Mouse (Mus musculus): ENCODE results near the gene Mttp.

The Mttp gene

GRCm38 (mm10) chr3:138144642-138145171 is at the start of gene Mttp:
TSS of gene Mttp (minus strand) at chr3:138144968.
- in situ Hi-C loops (cut with MboI, MseI) = loop anchor here (5.0 kb wide), 1 partner anchor 147 kb away; no protein-coding TSS in a partner anchor

- in situ Hi-C loops (cut with MboI, MseI) = no loop called here
Observed at GRCm38 (mm10) chr3:138193683-138194302, 49.0 kb upstream of the Mttp start, which contains the start of gene 4930579F01Rik. TSS of gene 4930579F01Rik (minus strand) at chr3:138193825.

GRCm38 (mm10) chr3:138192260-138192659 is 47.5 kb upstream of the Mttp start:
- in situ Hi-C loops (cut with MboI, MseI) = no loop called here

DNA sequence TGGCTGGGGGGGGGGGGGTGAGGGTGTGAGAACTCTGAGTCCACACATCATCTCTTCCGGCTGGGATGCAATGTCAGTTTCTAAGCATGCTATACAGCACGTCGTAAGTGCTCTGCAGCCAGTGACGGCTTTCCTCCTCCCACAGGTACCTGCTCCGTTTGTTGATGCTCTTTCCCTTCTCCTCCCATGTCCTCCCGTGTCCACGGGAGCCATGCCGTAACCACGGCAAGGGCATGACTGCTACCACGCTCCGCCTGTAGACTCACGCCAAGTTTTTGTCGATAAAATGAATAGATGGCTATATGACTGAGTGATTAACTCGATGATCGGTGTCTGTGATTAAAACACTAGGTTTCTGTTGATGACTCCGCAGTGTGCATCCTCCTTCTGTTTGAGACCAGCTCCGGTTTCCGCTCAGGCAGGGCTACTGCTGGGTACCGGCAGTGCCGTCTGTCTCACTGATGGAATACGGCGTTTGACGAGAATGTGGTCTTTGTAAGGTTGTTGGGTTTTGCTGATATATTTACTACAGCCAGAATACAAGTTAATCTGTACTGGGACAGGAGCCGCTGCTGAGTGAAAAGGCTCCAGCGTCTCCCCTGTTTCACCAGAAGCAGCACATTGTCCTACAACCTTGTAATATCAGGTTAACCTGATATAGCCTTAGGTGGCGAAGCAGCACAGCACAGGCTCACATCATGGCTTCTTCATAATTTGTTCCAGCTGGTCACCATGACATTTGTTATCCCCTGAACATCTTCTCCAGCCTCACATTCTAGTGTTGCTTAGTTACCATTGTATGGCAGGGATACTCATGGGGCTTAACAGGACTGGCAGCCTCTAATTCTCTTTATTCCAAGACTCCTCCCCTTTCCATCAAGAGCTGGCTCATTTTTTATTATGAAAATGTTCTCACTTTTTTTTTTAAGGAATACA is 41.5 kb upstream of the Mttp start:
- in situ Hi-C loops (cut with MboI, MseI) = loop anchor here (10.0 kb wide), 1 partner anchor 1421 kb away; no protein-coding TSS in a partner anchor

- in situ Hi-C loops (cut with MboI, MseI) = loop anchor here (10.0 kb wide), 1 partner anchor 1420 kb away; no protein-coding TSS in a partner anchor
Observed at GRCm38 (mm10) chr3:138185290-138185689, 40.5 kb upstream of the Mttp start.

GRCm38 (mm10) chr3:138183371-138183770 is 38.6 kb upstream of the Mttp start:
- in situ Hi-C loops (cut with MboI, MseI) = loop anchor here (10.0 kb wide), 1 partner anchor 1419 kb away; no protein-coding TSS in a partner anchor

DNA sequence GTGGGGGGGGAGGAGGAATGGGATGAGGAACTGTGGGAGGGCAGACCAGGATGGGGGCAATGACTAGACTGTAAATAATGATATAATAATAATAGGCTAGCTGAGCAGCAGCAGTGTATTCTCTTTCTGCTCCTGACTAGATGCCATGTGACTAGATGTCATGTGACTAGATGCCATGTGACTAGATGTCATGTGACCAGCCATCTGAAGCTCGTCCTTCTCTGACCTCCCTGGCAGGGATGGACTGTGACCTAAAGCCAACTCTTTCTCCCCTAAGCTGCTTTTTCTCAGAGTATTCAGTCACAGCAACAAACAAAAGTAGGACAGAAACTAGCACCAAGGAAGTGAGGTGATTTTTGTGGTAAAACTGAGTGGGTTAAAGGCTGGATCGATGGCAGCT is 37.3 kb upstream of the Mttp start:
- in situ Hi-C loops (cut with MboI, MseI) = loop anchor here (10.0 kb wide), 1 partner anchor 1417 kb away; no protein-coding TSS in a partner anchor

GRCm38 (mm10) chr3:138175551-138175950 is 30.8 kb upstream of the Mttp start:
- in situ Hi-C loops (cut with MboI, MseI) = no loop called here

DNA sequence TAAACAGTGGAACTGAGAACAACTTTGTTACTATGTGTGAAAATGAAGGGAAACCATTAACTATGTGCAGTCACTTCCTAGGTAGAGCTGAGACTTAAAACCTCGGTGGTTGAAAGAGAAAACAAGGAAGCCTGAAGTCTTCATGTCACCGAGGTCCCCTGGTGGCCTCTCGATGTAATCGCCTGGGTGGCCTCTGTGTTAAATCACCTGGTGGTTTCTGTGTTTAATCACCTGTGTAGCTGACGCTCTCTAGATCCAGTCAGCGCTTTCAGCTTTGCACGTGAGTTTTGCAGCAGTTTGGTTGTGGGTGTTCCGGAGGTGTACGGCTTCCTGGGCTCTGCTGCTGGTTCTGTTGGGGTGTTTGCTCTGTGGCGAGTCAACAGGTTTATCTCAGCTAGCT is 28.5 kb upstream of the Mttp start:
- in situ Hi-C loops (cut with MboI, MseI) = no loop called here

DNA sequence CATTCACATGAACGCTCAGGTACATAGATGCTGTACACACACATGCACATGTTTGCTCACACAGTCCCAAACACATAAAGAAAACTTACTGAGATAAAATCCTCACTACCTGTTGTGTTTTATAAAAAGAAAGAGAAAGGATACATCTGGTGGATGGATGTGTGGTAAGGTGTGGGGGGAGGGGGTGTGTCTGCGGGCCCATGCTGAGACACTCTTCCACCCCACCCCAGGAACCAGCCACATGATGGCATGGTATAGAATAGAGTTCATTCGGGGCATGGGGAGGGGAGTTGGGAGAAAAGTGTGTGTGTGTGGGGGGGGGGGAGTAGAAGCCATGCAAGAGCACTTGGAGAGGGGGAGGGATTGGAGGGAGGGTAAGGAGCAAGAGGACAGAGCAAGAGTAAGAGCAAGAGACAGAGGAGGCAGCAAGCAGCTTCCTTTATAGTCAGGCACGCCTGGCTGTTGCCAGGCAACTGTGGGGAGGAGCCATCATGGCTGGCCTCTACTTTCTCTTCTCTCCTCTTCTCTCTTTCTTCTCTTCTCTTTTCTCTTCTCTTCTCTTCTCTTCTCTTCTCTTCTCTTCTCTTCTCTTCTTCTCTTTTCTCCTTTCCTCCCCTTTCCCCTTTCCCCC is 17.9 kb upstream of the Mttp start:
- in situ Hi-C loops (cut with MboI, MseI) = no loop called here

DNA sequence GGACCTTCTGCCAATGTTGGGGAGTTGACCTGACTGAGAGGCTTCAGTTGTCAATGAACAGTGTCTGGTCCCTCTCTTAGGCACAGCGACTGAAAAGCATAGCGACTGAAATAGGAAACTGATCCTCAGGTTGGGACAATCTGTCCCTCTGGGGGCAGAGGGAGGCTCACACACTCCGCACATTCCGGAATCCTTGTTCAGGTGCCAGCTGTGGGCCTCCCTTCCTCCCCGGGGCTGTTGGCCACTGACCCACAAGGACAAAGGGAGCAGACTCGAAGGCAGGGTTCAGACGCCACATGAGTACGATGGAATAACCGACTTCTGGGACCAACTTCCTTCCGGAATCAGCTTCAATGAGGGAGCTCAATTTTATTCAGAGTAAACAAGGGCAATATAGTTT is 16.9 kb upstream of the Mttp start:
- in situ Hi-C loops (cut with MboI, MseI) = no loop called here

DNA sequence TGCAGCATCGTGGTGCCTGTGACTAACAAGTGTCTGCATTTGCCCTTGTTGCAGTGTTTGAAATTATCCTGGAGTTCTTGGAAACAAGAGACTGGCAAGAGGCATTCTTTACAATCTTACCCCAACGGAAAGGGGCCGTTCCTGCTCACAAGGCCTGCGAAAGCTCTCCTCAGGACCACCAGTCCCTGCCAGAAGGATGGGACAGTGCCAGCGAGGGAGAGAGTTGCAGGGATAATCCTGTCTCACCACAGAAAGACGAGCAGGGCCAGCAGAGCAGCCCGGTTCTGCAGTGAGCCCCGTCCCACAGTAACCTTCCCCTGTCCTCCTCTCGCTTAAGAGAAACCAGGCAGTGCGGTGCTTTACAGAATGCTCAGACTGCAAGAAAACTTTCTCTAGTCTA is 11.9 kb upstream of the Mttp start:
- in situ Hi-C loops (cut with MboI, MseI) = loop anchor here (10.0 kb wide), 1 partner anchor 382 kb away; no protein-coding TSS in a partner anchor

GRCm38 (mm10) chr3:138155062-138155461 is 10.3 kb upstream of the Mttp start:
- in situ Hi-C loops (cut with MboI, MseI) = loop anchor here (10.0 kb wide), 1 partner anchor 380 kb away; no protein-coding TSS in a partner anchor

GRCm38 (mm10) chr3:138148811-138149210 is 4.0 kb upstream of the Mttp start:
- in situ Hi-C loops (cut with MboI, MseI) = loop anchor here (5.0 kb wide), 1 partner anchor 152 kb away; no protein-coding TSS in a partner anchor

GRCm38 (mm10) chr3:138144060-138144641 is 617 bp downstream of the Mttp start:
- in situ Hi-C loops (cut with MboI, MseI) = no loop called here

- in situ Hi-C loops (cut with MboI, MseI) = no loop called here
Observed at GRCm38 (mm10) chr3:138143315-138144059, 1.3 kb downstream of the Mttp start, which contains the start of gene Trmt10a. TSS of gene Trmt10a (plus strand) at chr3:138143448.

DNA sequence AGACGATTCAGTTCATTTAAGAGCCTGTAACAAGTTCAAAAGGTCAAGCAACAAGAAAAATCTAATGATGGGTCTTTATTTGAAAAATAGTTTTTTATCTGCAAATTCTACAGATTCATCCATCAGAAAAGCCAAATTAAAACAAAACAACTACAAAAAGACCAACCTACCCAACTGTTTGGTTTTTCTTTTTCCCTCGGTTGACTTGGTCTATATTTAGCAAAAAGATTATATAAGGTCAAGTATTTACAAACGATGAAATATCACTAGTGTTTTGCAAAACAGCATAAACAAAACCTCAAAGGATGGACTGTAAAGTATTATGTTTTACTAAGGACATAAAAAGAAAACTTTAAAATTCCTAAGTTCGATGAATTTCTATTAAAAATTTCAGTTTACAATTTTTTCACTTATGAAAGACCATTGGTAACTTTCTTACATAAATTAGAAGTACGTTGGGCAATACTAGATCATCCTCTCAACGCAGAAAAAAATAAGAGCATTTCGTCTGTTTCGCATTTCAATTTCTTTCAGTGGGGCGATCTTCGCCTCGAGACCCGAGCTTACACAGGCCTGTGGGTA is 1.9 kb downstream of the Mttp start:
- in situ Hi-C loops (cut with MboI, MseI) = no loop called here

GRCm38 (mm10) chr3:138142052-138142732 is 2.6 kb downstream of the Mttp start:
- in situ Hi-C loops (cut with MboI, MseI) = no loop called here

GRCm38 (mm10) chr3:138139663-138140062 is 5.1 kb downstream of the Mttp start:
- in situ Hi-C loops (cut with MboI, MseI) = no loop called here
